12 mouse cellular contexts compared by ENCODE assay signal in genomic region chr14:114821098-114821594, GRCm38 (mm10).
DNase-seq lines count a peak whose midpoint lies in the region; ATAC-seq and TF ChIP-seq lines count a peak whose summit lies in the region.
"Had no signal": no experiment of that assay in that cellular context is flagged by ENCODE, and none has a peak within 500 bp of the region (broad histone marks: within the 10 kb centered on the region; RNA-seq: fewer than 3 reads in every experiment).

No protein-coding gene starts in this region.

- no peak overlapping the region for H3K4me3 ChIP-seq in layer of hippocampus, adult 2 months
- no peak overlapping the region for H3K4me3 ChIP-seq in embryonic facial prominence, embryonic 10.5 days
- no peak overlapping the region for H3K4me3 ChIP-seq in hindbrain, embryonic 16.5 days (ENCODE audit: low read length)
- H3K4me3 ChIP-seq: gastrocnemius, adult 2 months had no signal

- H3K4me2 ChIP-seq in hindbrain, embryonic 16.5 days (ENCODE audit: low read length) = no peak overlapping the region

- no peak for DNase-seq in layer of hippocampus, adult 2 months (ENCODE audit: low spot score in 2 of 2)
- DNase-seq in layer of hippocampus, adult 9-10 months (ENCODE audit: low spot score) = no peak
- peak; percentile 73 for DNase-seq in embryonic facial prominence, embryonic 10.5 days (ENCODE audit: low spot score)
- DNase-seq in retina, embryonic 14.5 days (ENCODE audit: low spot score) = peak; percentile 45
- no peak for DNase-seq in gastrocnemius, adult 18-20 months (ENCODE audit: low spot score)
- no peak for DNase-seq in adrenal gland, adult 18-20 months (ENCODE audit: low spot score in 2 of 2)
- DNase-seq: cerebellum, postnatal 14 days; gastrocnemius, adult 2 months; kidney, postnatal 14 days; thymus, postnatal 25 days had no signal

- peaks cover 27% of the 10 kb centered on the region for H3K4me1 ChIP-seq in embryonic facial prominence, embryonic 10.5 days
- peaks cover 5% of the 10 kb centered on the region for H3K4me1 ChIP-seq in hindbrain, embryonic 16.5 days (ENCODE audit: control insufficient read depth, insufficient read depth, low read depth, low read length)

- TF ChIP-seq CTCF in layer of hippocampus, adult 2 months (conservative IDR thresholded peaks at IDR 0.05) = no peak

- WGBS in embryonic facial prominence, embryonic 10.5 days = 15% methylated on average over 2 of the region's 2 CpGs
- 19% methylated on average over 2 of the region's 2 CpGs for WGBS in hindbrain, embryonic 16.5 days

- no peaks in the 10 kb centered on the region for H3K36me3 ChIP-seq in embryonic facial prominence, embryonic 10.5 days (replicated peaks)
- no peaks in the 10 kb centered on the region for H3K36me3 ChIP-seq in hindbrain, embryonic 16.5 days (ENCODE audit: control insufficient read depth, insufficient read depth, low read length)

- no peaks in the 10 kb centered on the region for H3K9me3 ChIP-seq in embryonic facial prominence, embryonic 10.5 days
- no peaks in the 10 kb centered on the region for H3K9me3 ChIP-seq in hindbrain, embryonic 16.5 days (ENCODE audit: control insufficient read depth, low read length)

- H3K27ac ChIP-seq in layer of hippocampus, adult 2 months = 0 out of 2 replicates have a peak overlapping the region, but pooled peaks have one; percentile 10
- H3K27ac ChIP-seq in embryonic facial prominence, embryonic 10.5 days (replicated peaks) = peak overlapping the region; percentile 79
- no peak overlapping the region for H3K27ac ChIP-seq in hindbrain, embryonic 16.5 days (ENCODE audit: low read depth, low read length)
- H3K27ac ChIP-seq: gastrocnemius, adult 2 months had no signal

- no peaks in the 10 kb centered on the region for H3K27me3 ChIP-seq in embryonic facial prominence, embryonic 10.5 days (replicated peaks; ENCODE audit: low read depth, poor library complexity, severe bottlenecking)
- H3K27me3 ChIP-seq in hindbrain, embryonic 16.5 days (replicated peaks; ENCODE audit: control insufficient read depth, insufficient read depth, low read length) = no peaks in the 10 kb centered on the region

- ATAC-seq in hindbrain, embryonic 16.5 days = 0 out of 2 replicates have a peak, but pooled peaks have one; percentile 54
- ATAC-seq: lung, postnatal 0 days had no signal

- H3K9ac ChIP-seq in hindbrain, embryonic 16.5 days (ENCODE audit: low read depth, low read length) = no peak overlapping the region

Comparison
In these comparisons a context has a peak if more than half of its experiments do, and no peak if none do; other contexts are left out.
1. DNase-seq: peak in embryonic facial prominence, embryonic 10.5 days (single experiment) and retina, embryonic 14.5 days (single experiment); none in layer of hippocampus, adult 2 months (0 of 2), layer of hippocampus, adult 9-10 months (single experiment), gastrocnemius, adult 18-20 months (single experiment) and adrenal gland, adult 18-20 months (0 of 2).